Mouse (Mus musculus) midbrain, embryonic 16.5 days (tissue): ENCODE results near the gene Tanc1. TPM values are rescaled to one million over a fixed set of nuclear protein-coding genes. Genes with fewer than 3 reads are reported as not detected.
A peak's percentile ranks its signal among the peaks of the same experiment; 100 is the strongest.

Experiments used
- ATAC-seq: fragments of 200-750 bp; cut with Nextera tagmentation; 2 replicates; pipeline ENCODE4 v1.8.0; 2017; ENCODE audit warnings: moderate TSS enrichment
- H3K27ac ChIP-seq: fragments of 300-500 bp; sonication (generic); 2 replicates; pipeline ENCODE4 v1.5.1; 2014; ENCODE audit warnings: mild to moderate bottlenecking, low read length, mixed read lengths
- H3K27me3 ChIP-seq: fragments of 300-500 bp; sonication (generic); 2 replicates; pipeline ENCODE4 v1.6.1; 2014; ENCODE audit warnings: low read depth, low read length, mixed read lengths; ENCODE audit not compliant: control insufficient read depth, insufficient read depth
- H3K36me3 ChIP-seq: fragments of 300-500 bp; sonication (generic); 2 replicates; pipeline ENCODE4 v1.6.1; 2014; ENCODE audit warnings: mild to moderate bottlenecking, low read length, moderate library complexity, mixed read lengths; ENCODE audit not compliant: control insufficient read depth, insufficient read depth
- H3K4me1 ChIP-seq: fragments of 300-500 bp; sonication (generic); 2 replicates; pipeline ENCODE4 v1.6.1; 2014; ENCODE audit warnings: mild to moderate bottlenecking, low read length, mixed read lengths; ENCODE audit not compliant: control insufficient read depth, insufficient read depth
- H3K4me2 ChIP-seq: fragments of 300-500 bp; sonication (generic); 2 replicates; pipeline ENCODE4 v1.6.1; 2014; ENCODE audit warnings: mild to moderate bottlenecking, low read length, mixed read lengths
- H3K4me3 ChIP-seq: fragments of 300-500 bp; sonication (generic); 2 replicates; pipeline ENCODE4 v1.5.1; 2014; ENCODE audit warnings: low read depth, mild to moderate bottlenecking, low read length, moderate library complexity, mixed read lengths
- H3K9ac ChIP-seq: fragments of 300-500 bp; sonication (generic); 2 replicates; pipeline ENCODE4 v1.6.1; 2014; ENCODE audit warnings: low read depth, low read length, mixed read lengths
- H3K9me3 ChIP-seq: fragments of 300-500 bp; sonication (generic); replicated peaks from 2 replicates; pipeline ENCODE4 v1.6.1; 2014; ENCODE audit warnings: mild to moderate bottlenecking, low read length, mixed read lengths; ENCODE audit not compliant: control insufficient read depth, poor library complexity, severe bottlenecking
- WGBS: fragments of 180-500 bp; shearing (Covaris S2); extraction: QIAGEN DNeasy Blood & Tissue Kit; methylation state at CpG from one replicate; pipeline ENCODE4 v1.1.7; 2014; 5-methylcytosine and 5-hydroxymethylcytosine counted together
- polyA plus RNA-seq: library from polyadenylated mRNA; unstranded; fragments of >200 nt; fragmentation: Nextera tagmentation; extraction: Ambion mirVana; gene quantifications from 2 replicates; pipeline ENCODE4 v1.2.1, GENCODE M21; 2015

Gene Tanc1
- polyA plus RNA-seq, 1 experiment from 2014 or later = 4.2 TPM

- Histone ChIP-seq H3K4me2 (no peak overlapping the region), H3K4me3 (no peak overlapping the region), H3K27me3 (no peaks in the 10 kb centered on the region), H3K4me1 (no peaks in the 10 kb centered on the region), H3K9me3 (no peaks in the 10 kb centered on the region), H3K9ac (no peak overlapping the region), H3K27ac (no peak overlapping the region), H3K36me3 (no peaks in the 10 kb centered on the region)
- WGBS = 72% methylated on average over 12 of the region's 12 CpGs
- ATAC-seq = no peak
These were observed 130.8 kb downstream of the Tanc1 start for GRCm38 (mm10) chr2:59742500-59743116.

GRCm38 (mm10) chr2:59745428-59745827 is 133.6 kb downstream of the Tanc1 start:
- H3K36me3 ChIP-seq = no peaks in the 10 kb centered on the region
- H3K9me3 ChIP-seq = no peaks in the 10 kb centered on the region
- H3K4me2 ChIP-seq = no peak overlapping the region
- H3K27me3 ChIP-seq = no peaks in the 10 kb centered on the region
- H3K4me3 ChIP-seq = no peak overlapping the region
- no peak overlapping the region for H3K9ac ChIP-seq
- H3K4me1 ChIP-seq = no peaks in the 10 kb centered on the region
- 0 out of 2 replicates have a peak, but pooled peaks have one; percentile 21 for ATAC-seq
- 28% methylated on average over 6 of the region's 6 CpGs for WGBS
- no peak overlapping the region for H3K27ac ChIP-seq

- H3K36me3 ChIP-seq = no peaks in the 10 kb centered on the region
- 84% methylated on average over 9 of the region's 9 CpGs for WGBS
- no peaks in the 10 kb centered on the region for H3K9me3 ChIP-seq
- H3K27me3 ChIP-seq = no peaks in the 10 kb centered on the region
- H3K27ac ChIP-seq = no peak overlapping the region
- ATAC-seq = no peak
- no peaks in the 10 kb centered on the region for H3K4me1 ChIP-seq
- H3K9ac ChIP-seq = no peak overlapping the region
- no peak overlapping the region for H3K4me2 ChIP-seq
- no peak overlapping the region for H3K4me3 ChIP-seq
These were observed 134.2 kb downstream of the Tanc1 start for GRCm38 (mm10) chr2:59746070-59746469.

GRCm38 (mm10) chr2:59747757-59748156 is 135.9 kb downstream of the Tanc1 start:
- Histone ChIP-seq H3K36me3 (no peaks in the 10 kb centered on the region), H3K27me3 (no peaks in the 10 kb centered on the region), H3K9me3 (no peaks in the 10 kb centered on the region), H3K4me2 (no peak overlapping the region), H3K9ac (no peak overlapping the region), H3K27ac (no peak overlapping the region), H3K4me3 (no peak overlapping the region), H3K4me1 (no peaks in the 10 kb centered on the region)
- ATAC-seq = no peak
- WGBS = 93% methylated on average over 9 of the region's 9 CpGs

GRCm38 (mm10) chr2:59749371-59749770 is 137.5 kb downstream of the Tanc1 start:
- no peaks in the 10 kb centered on the region for H3K36me3 ChIP-seq
- H3K9me3 ChIP-seq = no peaks in the 10 kb centered on the region
- H3K27me3 ChIP-seq = no peaks in the 10 kb centered on the region
- H3K4me1 ChIP-seq = no peaks in the 10 kb centered on the region
- H3K27ac ChIP-seq = no peak overlapping the region
- no peak for ATAC-seq
- H3K4me3 ChIP-seq = no peak overlapping the region
- no peak overlapping the region for H3K9ac ChIP-seq
- no peak overlapping the region for H3K4me2 ChIP-seq
- 41% methylated on average over 10 of the region's 10 CpGs for WGBS

GRCm38 (mm10) chr2:59751172-59751571 is 139.3 kb downstream of the Tanc1 start:
- H3K4me3 ChIP-seq = no peak overlapping the region
- H3K9ac ChIP-seq = no peak overlapping the region
- 0 out of 2 replicates have a peak, but pooled peaks cover 2% of the 10 kb centered on the region for H3K4me1 ChIP-seq
- no peaks in the 10 kb centered on the region for H3K9me3 ChIP-seq
- H3K27me3 ChIP-seq = no peaks in the 10 kb centered on the region
- H3K4me2 ChIP-seq = no peak overlapping the region
- no peak for ATAC-seq
- no peak overlapping the region for H3K27ac ChIP-seq
- 78% methylated on average over 6 of the region's 6 CpGs for WGBS
- no peaks in the 10 kb centered on the region for H3K36me3 ChIP-seq

GRCm38 (mm10) chr2:59752148-59752547 is 140.3 kb downstream of the Tanc1 start:
- Histone ChIP-seq H3K27me3 (no peaks in the 10 kb centered on the region), H3K9ac (no peak overlapping the region), H3K9me3 (no peaks in the 10 kb centered on the region), H3K27ac (no peak overlapping the region), H3K4me2 (no peak overlapping the region), H3K4me1 (0 out of 2 replicates have a peak, but pooled peaks cover 2% of the 10 kb centered on the region), H3K4me3 (no peak overlapping the region), H3K36me3 (no peaks in the 10 kb centered on the region)
- ATAC-seq = no peak
- WGBS = 88% methylated on average over 7 of the region's 7 CpGs

- no peaks in the 10 kb centered on the region for H3K9me3 ChIP-seq
- ATAC-seq = no peak
- H3K9ac ChIP-seq = no peak overlapping the region
- H3K4me3 ChIP-seq = no peak overlapping the region
- no peaks in the 10 kb centered on the region for H3K27me3 ChIP-seq
- H3K27ac ChIP-seq = no peak overlapping the region
- 89% methylated on average over 5 of the region's 5 CpGs for WGBS
- 0 out of 2 replicates have a peak, but pooled peaks cover 2% of the 10 kb centered on the region for H3K4me1 ChIP-seq
- no peaks in the 10 kb centered on the region for H3K36me3 ChIP-seq
- no peak overlapping the region for H3K4me2 ChIP-seq
These were observed 140.9 kb downstream of the Tanc1 start for GRCm38 (mm10) chr2:59752766-59753165.

GRCm38 (mm10) chr2:59756137-59756753 is 144.4 kb downstream of the Tanc1 start:
- H3K9ac ChIP-seq = no peak overlapping the region
- no peak overlapping the region for H3K27ac ChIP-seq
- WGBS = 62% methylated on average over 13 of the region's 13 CpGs
- H3K4me3 ChIP-seq = no peak overlapping the region
- no peak overlapping the region for H3K4me2 ChIP-seq
- no peaks in the 10 kb centered on the region for H3K36me3 ChIP-seq
- ATAC-seq = 0 out of 2 replicates have a peak, but pooled peaks have one; percentile 21
- H3K9me3 ChIP-seq = no peaks in the 10 kb centered on the region
- no peaks in the 10 kb centered on the region for H3K27me3 ChIP-seq
- H3K4me1 ChIP-seq = 0 out of 2 replicates have a peak, but pooled peaks cover 2% of the 10 kb centered on the region
